Mouse (Mus musculus): ENCODE measurements at regions not wholly inside any gene's neighbourhood (a gene's known extent, or its start where the extent isn't known, plus 50 kb on each side); places are given as distances from the start of the nearest gene placed in this dataset.

- H3K27me3 ChIP-seq (ENCODE audit: control insufficient read depth, insufficient read depth, low read length), result no peaks in the 10 kb centered on the region
- no peaks in the 10 kb centered on the region for H3K36me3 ChIP-seq (ENCODE audit: control insufficient read depth, insufficient read depth, low read length)
- TF ChIP-seq CTCF (IDR thresholded peaks at IDR 0.05; ENCODE audit: control insufficient read depth, insufficient read depth, insufficient replicate concordance, low read depth, low read length) (no peak), POLR2A (IDR thresholded peaks at IDR 0.05; ENCODE audit: control insufficient read depth, low read depth, low read length) (no peak)
- H3K4me3 ChIP-seq (ENCODE audit: control insufficient read depth, low read depth, low read length), result no peak overlapping the region
- no peaks in the 10 kb centered on the region for H3K4me1 ChIP-seq (ENCODE audit: control insufficient read depth, insufficient read depth, low read length)
- H3K27ac ChIP-seq (ENCODE audit: control insufficient read depth, insufficient read depth, low read depth, low read length), result no peak overlapping the region
Observed at GRCm38 (mm10) chr3:15223266-15223665, 108.8 kb downstream of the Gm9733 start.

GRCm38 (mm10) chr3:15224452-15224851, 107.7 kb downstream of the Gm9733 start:
- Histone ChIP-seq H3K27me3 (ENCODE audit: control insufficient read depth, insufficient read depth, low read length) (no peaks in the 10 kb centered on the region), H3K27ac (ENCODE audit: control insufficient read depth, insufficient read depth, low read depth, low read length) (no peak overlapping the region), H3K4me3 (ENCODE audit: control insufficient read depth, low read depth, low read length) (no peak overlapping the region), H3K36me3 (ENCODE audit: control insufficient read depth, insufficient read depth, low read length) (no peaks in the 10 kb centered on the region), H3K4me1 (ENCODE audit: control insufficient read depth, insufficient read depth, low read length) (no peaks in the 10 kb centered on the region)
- TF ChIP-seq POLR2A (IDR thresholded peaks at IDR 0.05; ENCODE audit: control insufficient read depth, low read depth, low read length) (no peak), CTCF (IDR thresholded peaks at IDR 0.05; ENCODE audit: control insufficient read depth, insufficient read depth, insufficient replicate concordance, low read depth, low read length) (no peak)

GRCm38 (mm10) chr3:15228641-15229040, 103.5 kb downstream of the Gm9733 start:
- Histone ChIP-seq H3K4me1 (ENCODE audit: control insufficient read depth, insufficient read depth, low read length) (no peaks in the 10 kb centered on the region), H3K27me3 (ENCODE audit: control insufficient read depth, insufficient read depth, low read length) (no peaks in the 10 kb centered on the region), H3K27ac (ENCODE audit: control insufficient read depth, insufficient read depth, low read depth, low read length) (no peak overlapping the region), H3K36me3 (ENCODE audit: control insufficient read depth, insufficient read depth, low read length) (no peaks in the 10 kb centered on the region), H3K4me3 (ENCODE audit: control insufficient read depth, low read depth, low read length) (no peak overlapping the region)
- no peak for TF ChIP-seq CTCF (IDR thresholded peaks at IDR 0.05; ENCODE audit: control insufficient read depth, insufficient read depth, insufficient replicate concordance, low read depth, low read length)
- no peak for TF ChIP-seq POLR2A (IDR thresholded peaks at IDR 0.05; ENCODE audit: control insufficient read depth, low read depth, low read length)

- no peak for TF ChIP-seq CTCF (IDR thresholded peaks at IDR 0.05; ENCODE audit: control insufficient read depth, insufficient read depth, insufficient replicate concordance, low read depth, low read length)
- TF ChIP-seq POLR2A (IDR thresholded peaks at IDR 0.05; ENCODE audit: control insufficient read depth, low read depth, low read length), result no peak
Observed at GRCm38 (mm10) chr3:15230204-15230603, 101.9 kb downstream of the Gm9733 start.

GRCm38 (mm10) chr3:15231433-15231832, 100.7 kb downstream of the Gm9733 start:
- no peak for TF ChIP-seq POLR2A (IDR thresholded peaks at IDR 0.05; ENCODE audit: control insufficient read depth, low read depth, low read length)
- Histone ChIP-seq H3K4me3 (ENCODE audit: control insufficient read depth, low read depth, low read length) (no peak overlapping the region), H3K27ac (ENCODE audit: control insufficient read depth, insufficient read depth, low read depth, low read length) (no peak overlapping the region), H3K36me3 (ENCODE audit: control insufficient read depth, insufficient read depth, low read length) (no peaks in the 10 kb centered on the region), H3K4me1 (ENCODE audit: control insufficient read depth, insufficient read depth, low read length) (no peaks in the 10 kb centered on the region), H3K27me3 (ENCODE audit: control insufficient read depth, insufficient read depth, low read length) (no peaks in the 10 kb centered on the region)

More at GRCm38 (mm10) chr3:15230204-15230603, 101.9 kb downstream of the Gm9733 start:
- H3K4me3 ChIP-seq (ENCODE audit: control insufficient read depth, low read depth, low read length), result no peak overlapping the region
- H3K27me3 ChIP-seq (ENCODE audit: control insufficient read depth, insufficient read depth, low read length), result no peaks in the 10 kb centered on the region
- H3K4me1 ChIP-seq (ENCODE audit: control insufficient read depth, insufficient read depth, low read length), result no peaks in the 10 kb centered on the region
- no peaks in the 10 kb centered on the region for H3K36me3 ChIP-seq (ENCODE audit: control insufficient read depth, insufficient read depth, low read length)
- H3K27ac ChIP-seq (ENCODE audit: control insufficient read depth, insufficient read depth, low read depth, low read length), result no peak overlapping the region

GRCm38 (mm10) chr3:15237817-15238432, 94.2 kb downstream of the Gm9733 start:
- Histone ChIP-seq H3K27me3 (ENCODE audit: control insufficient read depth, insufficient read depth, low read length) (no peaks in the 10 kb centered on the region), H3K4me1 (ENCODE audit: control insufficient read depth, insufficient read depth, low read length) (no peaks in the 10 kb centered on the region), H3K4me3 (ENCODE audit: control insufficient read depth, low read depth, low read length) (no peak overlapping the region), H3K36me3 (ENCODE audit: control insufficient read depth, insufficient read depth, low read length) (no peaks in the 10 kb centered on the region), H3K27ac (ENCODE audit: control insufficient read depth, insufficient read depth, low read depth, low read length) (no peak overlapping the region)
- TF ChIP-seq CTCF (IDR thresholded peaks at IDR 0.05; ENCODE audit: control insufficient read depth, insufficient read depth, insufficient replicate concordance, low read depth, low read length), result no peak
- TF ChIP-seq POLR2A (IDR thresholded peaks at IDR 0.05; ENCODE audit: control insufficient read depth, low read depth, low read length), result no peak

GRCm38 (mm10) chr3:15242388-15242787, 89.7 kb downstream of the Gm9733 start:
- Histone ChIP-seq H3K27ac (ENCODE audit: control insufficient read depth, insufficient read depth, low read depth, low read length) (no peak overlapping the region), H3K27me3 (ENCODE audit: control insufficient read depth, insufficient read depth, low read length) (no peaks in the 10 kb centered on the region), H3K4me1 (ENCODE audit: control insufficient read depth, insufficient read depth, low read length) (no peaks in the 10 kb centered on the region), H3K36me3 (ENCODE audit: control insufficient read depth, insufficient read depth, low read length) (no peaks in the 10 kb centered on the region), H3K4me3 (ENCODE audit: control insufficient read depth, low read depth, low read length) (no peak overlapping the region)
- TF ChIP-seq POLR2A (IDR thresholded peaks at IDR 0.05; ENCODE audit: control insufficient read depth, low read depth, low read length) (no peak), CTCF (IDR thresholded peaks at IDR 0.05; ENCODE audit: control insufficient read depth, insufficient read depth, insufficient replicate concordance, low read depth, low read length) (no peak)

- Histone ChIP-seq H3K4me3 (ENCODE audit: control insufficient read depth, low read depth, low read length) (no peak overlapping the region), H3K27ac (ENCODE audit: control insufficient read depth, insufficient read depth, low read depth, low read length) (no peak overlapping the region), H3K36me3 (ENCODE audit: control insufficient read depth, insufficient read depth, low read length) (no peaks in the 10 kb centered on the region), H3K27me3 (ENCODE audit: control insufficient read depth, insufficient read depth, low read length) (no peaks in the 10 kb centered on the region), H3K4me1 (ENCODE audit: control insufficient read depth, insufficient read depth, low read length) (no peaks in the 10 kb centered on the region)
- TF ChIP-seq POLR2A (IDR thresholded peaks at IDR 0.05; ENCODE audit: control insufficient read depth, low read depth, low read length) (no peak), CTCF (IDR thresholded peaks at IDR 0.05; ENCODE audit: control insufficient read depth, insufficient read depth, insufficient replicate concordance, low read depth, low read length) (no peak)
Observed at GRCm38 (mm10) chr3:15243584-15243983, 88.5 kb downstream of the Gm9733 start.

Data from testis, adult 2 months (tissue).